Mouse (Mus musculus) limb, embryonic 12.5 days (tissue): ENCODE results near the gene Xndc1. TPM values are rescaled to one million over a fixed set of nuclear protein-coding genes. Genes with fewer than 3 reads are reported as not detected.

Experiments
- ATAC-seq: fragments of 200-750 bp; cut with Nextera tagmentation; 2 replicates; pipeline ENCODE4 v1.8.0; 2017; ENCODE audit warnings: low read depth, moderate TSS enrichment; ENCODE audit not compliant: insufficient number of reproducible peaks, insufficient read depth, low FRiP score, low TSS enrichment
- H3K27ac ChIP-seq: fragments of 300-500 bp; sonication (generic); 2 replicates; pipeline ENCODE4 v1.5.1; 2016; ENCODE audit warnings: mild to moderate bottlenecking, moderate library complexity
- H3K27me3 ChIP-seq: fragments of 300-500 bp; sonication (generic); 2 replicates; pipeline ENCODE4 v1.6.1; 2016; ENCODE audit warnings: mild to moderate bottlenecking, moderate library complexity
- H3K36me3 ChIP-seq: fragments of 300-500 bp; sonication (generic); 2 replicates; pipeline ENCODE4 v1.6.1; 2016; ENCODE audit warnings: mild to moderate bottlenecking, moderate library complexity
- H3K4me1 ChIP-seq: fragments of 300-500 bp; sonication (generic); replicated peaks from 2 replicates; pipeline ENCODE4 v1.6.1; 2016
- H3K4me2 ChIP-seq: fragments of 300-500 bp; sonication (generic); 2 replicates; pipeline ENCODE4 v1.6.1; 2016; ENCODE audit warnings: mild to moderate bottlenecking, moderate library complexity
- H3K4me3 ChIP-seq: fragments of 300-500 bp; sonication (generic); replicated peaks from 2 replicates; pipeline ENCODE4 v1.5.1; 2016; ENCODE audit warnings: mild to moderate bottlenecking
- H3K9ac ChIP-seq: fragments of 300-500 bp; sonication (generic); replicated peaks from 2 replicates; pipeline ENCODE4 v1.6.1; 2016; ENCODE audit warnings: mild to moderate bottlenecking, moderate library complexity
- H3K9me3 ChIP-seq: fragments of 300-500 bp; sonication (generic); 2 replicates; pipeline ENCODE4 v1.6.1; 2016; ENCODE audit warnings: mild to moderate bottlenecking, moderate library complexity
- WGBS: fragments of 180-500 bp; shearing (Covaris S2); methylation state at CpG from one replicate; pipeline ENCODE4 v1.1.7; 2016; 5-methylcytosine and 5-hydroxymethylcytosine counted together
- polyA plus RNA-seq: library from polyadenylated mRNA; unstranded; fragments of >200 nt; fragmentation: Nextera tagmentation; extraction: Ambion mirVana; gene quantifications from 2 replicates; pipeline ENCODE4 v1.2.1, GENCODE M21; 2016

The Xndc1 gene
- polyA plus RNA-seq, 1 experiment from 2014 or later = 48.7 TPM

DNA sequence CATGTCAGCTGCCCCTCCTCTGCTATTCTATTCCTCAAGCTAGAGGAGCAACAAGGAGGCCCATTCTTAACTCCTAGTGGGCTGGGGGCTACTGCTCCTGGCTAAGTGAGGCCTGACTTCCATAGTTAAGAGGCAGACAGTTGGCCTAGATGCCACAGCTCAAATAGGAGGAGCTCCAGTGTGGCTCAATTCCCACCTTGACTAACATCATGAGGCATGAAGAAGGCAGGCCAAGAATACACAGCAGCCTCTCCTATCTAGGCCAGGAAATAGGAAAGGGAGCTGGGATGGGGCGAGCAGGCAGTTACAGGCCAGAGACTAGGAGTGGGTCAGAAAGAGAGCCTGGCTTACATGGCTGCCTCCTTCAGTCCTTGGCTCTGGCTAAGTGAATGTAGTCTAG is 42.9 kb downstream of the Xndc1 start:
- 77% methylated on average over 1 of the region's 1 CpGs for WGBS
- Histone ChIP-seq H3K4me3 (no peak overlapping the region), H3K9me3 (no peaks in the 10 kb centered on the region), H3K27ac (no peak overlapping the region), H3K4me2 (no peak overlapping the region), H3K9ac (no peak overlapping the region), H3K27me3 (peaks cover 15% of the 10 kb centered on the region), H3K4me1 (peaks cover 10% of the 10 kb centered on the region), H3K36me3 (no peaks in the 10 kb centered on the region)
- ATAC-seq = no peak

DNA sequence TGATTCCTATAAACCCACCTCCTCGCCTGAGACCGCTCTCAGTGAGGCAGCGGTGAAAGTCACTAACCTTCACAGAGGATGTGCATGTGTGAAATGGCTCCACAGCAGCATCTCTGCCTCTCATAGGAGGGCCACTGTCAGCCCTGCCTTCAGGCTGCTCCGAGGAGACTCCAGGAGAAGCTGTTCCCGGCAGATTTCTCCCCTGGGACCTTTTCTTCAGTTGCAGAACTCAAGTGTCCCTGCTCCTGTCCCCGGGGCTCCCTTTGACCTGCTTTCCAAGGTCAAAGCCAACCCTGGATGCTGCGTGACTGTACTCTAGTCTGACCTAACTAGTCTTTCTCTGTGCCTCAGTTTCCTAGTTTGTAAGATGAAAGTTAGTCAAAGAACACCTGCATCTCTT is 43.9 kb downstream of the Xndc1 start, which contains the start of gene Art5:
Gene Art5 (minus strand): TSS at position 319 of the 400 bp plus-strand sequence.
- 77% methylated on average over 7 of the region's 7 CpGs for WGBS
- H3K4me2 ChIP-seq = no peak within 1 kb of the TSS
- no peak for ATAC-seq
- peaks cover 15% of the 10 kb centered on the region for H3K27me3 ChIP-seq
- H3K4me3 ChIP-seq = no peak within 1 kb of the TSS
- no peak within 1 kb of the TSS for H3K27ac ChIP-seq
- no peaks in the 10 kb centered on the region for H3K36me3 ChIP-seq
- peaks cover 10% of the 10 kb centered on the region for H3K4me1 ChIP-seq
- no peaks in the 10 kb centered on the region for H3K9me3 ChIP-seq
- H3K9ac ChIP-seq = no peak within 1 kb of the TSS

DNA sequence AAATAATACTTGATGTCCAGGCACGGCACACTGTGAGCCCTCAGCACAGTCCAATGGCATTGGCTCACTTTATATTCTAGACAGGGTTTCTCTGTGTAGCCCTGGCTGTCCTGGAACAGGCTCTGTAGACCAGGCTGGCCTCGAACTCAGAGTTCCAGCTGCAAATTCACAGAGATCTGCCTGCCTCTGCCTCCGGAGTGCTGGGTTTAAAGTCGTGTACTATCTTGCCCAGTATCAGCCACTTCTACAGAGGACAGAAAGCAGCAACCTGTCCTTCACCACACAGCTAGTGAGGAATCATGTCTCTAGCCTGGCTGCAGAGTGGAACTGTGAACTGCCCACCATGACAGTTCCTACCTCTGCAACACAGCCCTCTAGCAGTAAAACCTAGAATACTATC is 44.4 kb downstream of the Xndc1 start:
- no peak overlapping the region for H3K9ac ChIP-seq
- H3K27me3 ChIP-seq = peaks cover 15% of the 10 kb centered on the region
- no peak overlapping the region for H3K27ac ChIP-seq
- peaks cover 10% of the 10 kb centered on the region for H3K4me1 ChIP-seq
- H3K4me2 ChIP-seq = no peak overlapping the region
- no peaks in the 10 kb centered on the region for H3K9me3 ChIP-seq
- WGBS = 88% methylated on average over 4 of the region's 4 CpGs
- no peaks in the 10 kb centered on the region for H3K36me3 ChIP-seq
- H3K4me3 ChIP-seq = no peak overlapping the region
- no peak for ATAC-seq

DNA sequence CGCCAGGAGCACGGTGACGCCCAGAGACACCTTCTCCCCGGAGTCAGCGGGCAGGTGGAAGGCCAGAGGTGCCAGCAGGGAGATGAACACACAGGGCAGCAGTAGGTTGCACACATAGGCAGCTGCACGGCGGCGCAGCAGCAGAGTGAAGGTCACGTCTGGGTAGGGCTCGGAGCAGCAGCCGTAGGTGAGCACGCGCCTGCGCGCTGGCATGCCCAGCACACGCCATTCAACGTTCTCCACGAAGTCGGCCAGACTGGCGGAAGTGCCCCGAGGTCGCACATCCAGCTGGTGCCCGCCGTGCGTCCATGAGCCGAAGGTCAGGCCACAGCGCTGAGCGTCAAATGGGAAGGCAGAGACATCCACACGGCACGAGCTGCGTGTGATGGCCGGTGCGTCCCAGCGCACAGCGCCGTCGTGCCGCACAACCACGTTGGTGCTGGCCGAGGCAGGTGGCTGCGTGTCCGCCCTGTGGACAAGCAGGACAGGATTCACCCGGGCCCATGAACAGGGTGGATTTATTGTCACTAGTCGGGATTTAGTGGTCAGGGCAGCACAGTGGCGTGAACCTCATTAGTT is 47.9 kb downstream of the Xndc1 start:
- Histone ChIP-seq H3K36me3 (peaks cover 4% of the 10 kb centered on the region; the same call in 1 of the 2 replicates), H3K27me3 (no peaks in the 10 kb centered on the region), H3K4me1 (no peaks in the 10 kb centered on the region), H3K4me3 (no peak overlapping the region), H3K27ac (no peak overlapping the region), H3K4me2 (no peak overlapping the region), H3K9me3 (no peaks in the 10 kb centered on the region), H3K9ac (no peak overlapping the region)
- no peak for ATAC-seq
- WGBS = 81% methylated on average over 45 of the region's 45 CpGs

DNA sequence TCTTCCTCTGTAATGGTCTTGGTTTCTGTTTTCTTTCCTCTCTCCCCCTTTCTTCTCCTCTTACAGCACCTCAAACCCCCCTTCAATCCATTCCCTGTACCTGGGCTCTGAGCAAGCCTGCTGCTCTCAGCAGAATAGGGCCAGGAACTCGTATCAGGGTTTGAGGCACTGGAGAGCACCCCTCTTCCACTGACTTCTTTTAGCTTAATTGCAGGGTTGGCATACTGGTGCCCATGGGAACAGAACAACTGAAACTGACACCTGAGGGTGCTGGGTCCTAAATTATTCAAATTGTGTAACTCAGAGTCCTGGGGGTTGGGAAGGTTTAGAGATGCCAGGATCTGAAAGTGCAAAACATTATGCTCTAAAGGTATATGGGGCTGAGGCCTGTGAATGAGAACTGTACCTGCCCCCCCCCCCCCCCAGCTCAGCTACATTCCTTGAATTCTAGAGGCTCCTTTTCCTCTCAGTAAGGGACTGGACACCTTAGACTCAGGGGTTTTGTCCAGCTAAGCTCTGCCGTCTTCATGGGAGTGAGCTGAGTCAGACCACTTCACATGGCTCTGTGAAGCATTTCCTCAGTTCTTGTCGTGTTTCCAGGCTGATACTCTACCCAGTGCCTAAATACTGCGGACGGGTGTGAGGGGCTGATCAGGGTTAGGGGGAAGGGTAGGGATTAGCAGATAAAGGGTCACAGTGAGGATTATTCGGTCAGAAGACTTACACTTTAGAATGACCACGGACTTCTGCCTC is 51.4 kb downstream of the Xndc1 start, which contains the start of gene Chrna10:
Gene Chrna10 (minus strand): TSS at position 250 of the 753 bp plus-strand sequence.
- Histone ChIP-seq H3K27me3 (no peaks in the 10 kb centered on the region), H3K4me3 (no peak within 1 kb of the TSS), H3K4me1 (no peaks in the 10 kb centered on the region), H3K27ac (no peak within 1 kb of the TSS), H3K36me3 (peaks cover 37% of the 10 kb centered on the region), H3K9me3 (no peaks in the 10 kb centered on the region), H3K4me2 (no peak within 1 kb of the TSS), H3K9ac (no peak within 1 kb of the TSS)
- WGBS = 49% methylated on average over 7 of the region's 7 CpGs
- ATAC-seq = no peak

DNA sequence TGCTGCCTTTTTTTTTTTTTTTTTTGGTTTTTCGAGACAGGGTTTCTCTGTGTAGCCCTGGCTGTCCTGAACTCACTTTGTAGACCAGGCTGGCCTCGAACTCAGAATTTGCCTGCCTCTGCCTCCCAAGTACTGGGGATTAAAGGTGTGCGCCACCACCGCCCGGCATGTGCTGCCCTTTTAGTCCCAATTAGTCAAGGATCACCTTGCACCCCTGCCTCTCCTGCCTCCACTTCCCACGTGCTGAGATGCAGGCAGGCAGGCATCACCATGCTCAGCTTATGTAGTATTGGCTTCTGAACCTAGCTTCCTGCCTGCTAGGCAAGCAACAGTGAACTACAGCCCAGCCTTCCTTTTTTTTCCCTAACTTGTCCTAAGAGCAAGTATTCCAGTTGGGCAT is 52.1 kb downstream of the Xndc1 start:
- peaks cover 43% of the 10 kb centered on the region for H3K36me3 ChIP-seq
- no peak overlapping the region for H3K4me3 ChIP-seq
- no peak overlapping the region for H3K27ac ChIP-seq
- no peak overlapping the region for H3K9ac ChIP-seq
- no peaks in the 10 kb centered on the region for H3K27me3 ChIP-seq
- no peak for ATAC-seq
- no peaks in the 10 kb centered on the region for H3K9me3 ChIP-seq
- H3K4me2 ChIP-seq = no peak overlapping the region
- 77% methylated on average over 6 of the region's 6 CpGs for WGBS
- H3K4me1 ChIP-seq = no peaks in the 10 kb centered on the region

DNA sequence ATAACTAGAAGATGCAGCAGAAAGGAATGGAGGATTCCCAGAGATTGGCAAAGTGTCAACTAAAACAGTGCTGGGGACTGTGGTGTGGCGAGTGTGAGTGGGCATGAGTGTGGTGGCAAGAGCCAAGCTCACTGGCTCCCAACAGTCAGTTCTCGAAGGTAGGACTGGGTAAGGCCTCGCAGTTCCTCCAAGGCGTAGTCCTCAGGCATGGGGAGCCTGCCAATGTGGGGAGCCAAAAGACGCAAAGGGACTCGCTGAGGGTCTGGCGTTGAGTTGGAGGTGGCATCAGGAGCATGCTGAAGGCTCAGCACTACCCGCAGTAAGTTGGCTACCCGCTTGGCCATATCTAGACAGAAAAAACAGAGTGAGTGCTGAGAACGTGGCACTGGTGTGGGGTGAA is 55.0 kb downstream of the Xndc1 start:
- no peak for ATAC-seq
- no peaks in the 10 kb centered on the region for H3K9me3 ChIP-seq
- H3K4me2 ChIP-seq = no peak overlapping the region
- H3K36me3 ChIP-seq = peaks cover 73% of the 10 kb centered on the region
- no peak overlapping the region for H3K27ac ChIP-seq
- no peak overlapping the region for H3K4me3 ChIP-seq
- 97% methylated on average over 10 of the region's 10 CpGs for WGBS
- H3K4me1 ChIP-seq = no peaks in the 10 kb centered on the region
- no peaks in the 10 kb centered on the region for H3K27me3 ChIP-seq
- H3K9ac ChIP-seq = no peak overlapping the region

DNA sequence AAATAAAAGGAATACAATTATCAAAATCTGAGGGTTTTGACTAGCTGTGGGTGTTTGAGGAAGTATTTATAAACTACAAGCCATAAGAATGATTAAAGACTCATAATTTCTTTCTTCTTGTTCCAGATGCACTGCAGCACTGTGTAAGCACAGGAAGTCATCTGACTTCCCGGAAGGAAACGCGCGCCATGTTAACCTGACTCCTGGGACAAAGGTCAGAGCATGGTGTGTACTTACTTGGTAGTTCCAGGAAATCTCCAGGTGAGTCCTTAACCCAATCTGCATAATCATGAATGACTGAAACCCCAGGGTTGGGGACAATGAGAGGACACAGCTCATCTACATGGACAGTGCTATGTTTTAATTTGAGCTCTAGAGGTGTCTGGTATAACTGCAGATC is 67.1 kb downstream of the Xndc1 start:
- Histone ChIP-seq H3K4me2 (no peak overlapping the region), H3K27ac (no peak overlapping the region), H3K4me1 (no peaks in the 10 kb centered on the region), H3K4me3 (no peak overlapping the region), H3K9me3 (no peaks in the 10 kb centered on the region), H3K9ac (no peak overlapping the region), H3K27me3 (no peaks in the 10 kb centered on the region), H3K36me3 (peaks cover 86% of the 10 kb centered on the region)
- 92% methylated on average over 4 of the region's 4 CpGs for WGBS
- no peak for ATAC-seq

Other genes with a start within 250 kb of the Xndc1 start
- gene Phox2a, start 247.2 kb upstream of the Xndc1 start, polyA plus RNA-seq = 0.13 TPM in 1 of 2 replicates, not detected in the other
- 58.1 and 59.2 TPM in 2 replicates for gene Inppl1, start 227.3 kb upstream of the Xndc1 start, polyA plus RNA-seq
- 0.24 TPM in 1 of 2 replicates, not detected in the other for gene Folr2, start 208.3 kb upstream of the Xndc1 start, polyA plus RNA-seq
- gene Anapc15, start 201.8 kb upstream of the Xndc1 start, polyA plus RNA-seq = 81.7 and 82.4 TPM in 2 replicates
- not detected in 2 replicates for gene Folr1, start 194.7 kb upstream of the Xndc1 start, polyA plus RNA-seq
- gene Lamtor1, start 159.6 kb upstream of the Xndc1 start, polyA plus RNA-seq = 141 and 147 TPM in 2 replicates
- 0.56 and 0.71 TPM in 2 replicates for gene Tomt, start 159.2 kb upstream of the Xndc1 start, polyA plus RNA-seq
- gene Lrrc51, start 131.6 kb upstream of the Xndc1 start, polyA plus RNA-seq = 8.7 and 8.8 TPM in 2 replicates
- 134 and 138 TPM in 2 replicates for gene Numa1, start 131.4 kb upstream of the Xndc1 start, polyA plus RNA-seq
- gene Il18bp, start 46.8 kb upstream of the Xndc1 start, polyA plus RNA-seq = 3.4 and 3.7 TPM in 2 replicates
- 28.8 and 30.7 TPM in 2 replicates for gene Rnf121, start within 50 bp of the Xndc1 start, polyA plus RNA-seq
- 2.3 and 2.9 TPM in 2 replicates for gene Xntrpc, start 202 bp downstream of the Xndc1 start, polyA plus RNA-seq
- gene Trpc2, start 17.6 kb downstream of the Xndc1 start, polyA plus RNA-seq = not detected in 2 replicates
- gene Art1, start 36.2 kb downstream of the Xndc1 start, polyA plus RNA-seq = 8.0 and 8.3 TPM in 2 replicates
- gene Art5, start 44.0 kb downstream of the Xndc1 start, polyA plus RNA-seq = 5.1 and 7.2 TPM in 2 replicates
- not detected in 2 replicates for gene Chrna10, start 51.3 kb downstream of the Xndc1 start, polyA plus RNA-seq
- gene Nup98, start 144.7 kb downstream of the Xndc1 start, polyA plus RNA-seq = 50.5 and 51.8 TPM in 2 replicates
- 82.0 and 84.9 TPM in 2 replicates for gene Pgap2, start 144.7 kb downstream of the Xndc1 start, polyA plus RNA-seq
- 47.8 and 50.4 TPM in 2 replicates for gene Rhog, start 190.5 kb downstream of the Xndc1 start, polyA plus RNA-seq
- gene Stim1, start 202.3 kb downstream of the Xndc1 start, polyA plus RNA-seq = 17.7 and 25.3 TPM in 2 replicates